Mouse (Mus musculus): ENCODE results near the gene B3galt1. TPM values are rescaled to one million over a fixed set of nuclear protein-coding genes. Genes with fewer than 3 reads are reported as not detected.

B3galt1 gene
- polyA plus RNA-seq, 1 experiment, result not detected

GRCm38 (mm10) chr2:67671721-67672120 lies 106.0 kb downstream of the B3galt1 start:
- Histone ChIP-seq H3K4me1 (no peaks in the 10 kb centered on the region), H3K27me3 (replicated peaks) (no peaks in the 10 kb centered on the region), H3K36me3 (replicated peaks; ENCODE audit: low read length) (no peaks in the 10 kb centered on the region), H3K9me3 (no peaks in the 10 kb centered on the region), H3K4me3 (replicated peaks) (no peak overlapping the region)
- TF ChIP-seq FLI1 (IDR thresholded peaks at IDR 0.05; ENCODE audit: low read length), result no peak
- no peak for TF ChIP-seq GATA1 (IDR thresholded peaks at IDR 0.05; ENCODE audit: borderline replicate concordance, low read length)

GRCm38 (mm10) chr2:67677697-67678096 lies 112.0 kb downstream of the B3galt1 start:
- H3K9me3 ChIP-seq, result no peaks in the 10 kb centered on the region
- no peaks in the 10 kb centered on the region for H3K36me3 ChIP-seq (replicated peaks; ENCODE audit: low read length)
- no peaks in the 10 kb centered on the region for H3K4me1 ChIP-seq
- no peak overlapping the region for H3K4me3 ChIP-seq (replicated peaks)
- no peaks in the 10 kb centered on the region for H3K27me3 ChIP-seq (replicated peaks)
- TF ChIP-seq GATA1 (IDR thresholded peaks at IDR 0.05; ENCODE audit: borderline replicate concordance, low read length), result no peak
- no peak for TF ChIP-seq FLI1 (IDR thresholded peaks at IDR 0.05; ENCODE audit: low read length)

- TF ChIP-seq FLI1 (IDR thresholded peaks at IDR 0.05; ENCODE audit: low read length) (no peak), GATA1 (IDR thresholded peaks at IDR 0.05; ENCODE audit: borderline replicate concordance, low read length) (no peak)
Observed at GRCm38 (mm10) chr2:67724249-67724648, 158.6 kb downstream of the B3galt1 start.

GRCm38 (mm10) chr2:67730771-67731170 lies 165.1 kb downstream of the B3galt1 start:
- no peak overlapping the region for H3K4me3 ChIP-seq (replicated peaks)
- H3K9me3 ChIP-seq, result no peaks in the 10 kb centered on the region
- no peaks in the 10 kb centered on the region for H3K36me3 ChIP-seq (replicated peaks; ENCODE audit: low read length)
- no peaks in the 10 kb centered on the region for H3K4me1 ChIP-seq
- H3K27me3 ChIP-seq (replicated peaks), result no peaks in the 10 kb centered on the region
- no peak for TF ChIP-seq GATA1 (IDR thresholded peaks at IDR 0.05; ENCODE audit: borderline replicate concordance, low read length)
- TF ChIP-seq FLI1 (IDR thresholded peaks at IDR 0.05; ENCODE audit: low read length), result no peak

More at GRCm38 (mm10) chr2:67724249-67724648, 158.6 kb downstream of the B3galt1 start:
- Histone ChIP-seq H3K27me3 (replicated peaks) (no peaks in the 10 kb centered on the region), H3K4me1 (no peaks in the 10 kb centered on the region), H3K4me3 (replicated peaks) (no peak overlapping the region), H3K9me3 (no peaks in the 10 kb centered on the region), H3K36me3 (replicated peaks; ENCODE audit: low read length) (no peaks in the 10 kb centered on the region)

- Histone ChIP-seq H3K9me3 (0 out of 2 replicates have a peak, but pooled peaks cover 3% of the 10 kb centered on the region), H3K27me3 (replicated peaks) (no peaks in the 10 kb centered on the region), H3K4me3 (replicated peaks) (no peak overlapping the region), H3K4me1 (no peaks in the 10 kb centered on the region), H3K36me3 (replicated peaks; ENCODE audit: low read length) (no peaks in the 10 kb centered on the region)
- TF ChIP-seq FLI1 (IDR thresholded peaks at IDR 0.05; ENCODE audit: low read length), result no peak
- no peak for TF ChIP-seq GATA1 (IDR thresholded peaks at IDR 0.05; ENCODE audit: borderline replicate concordance, low read length)
Observed at GRCm38 (mm10) chr2:67751585-67751984, 185.9 kb downstream of the B3galt1 start.

- Histone ChIP-seq H3K4me3 (replicated peaks) (no peak overlapping the region), H3K9me3 (0 out of 2 replicates have a peak, but pooled peaks cover 3% of the 10 kb centered on the region), H3K27me3 (replicated peaks) (no peaks in the 10 kb centered on the region), H3K4me1 (no peaks in the 10 kb centered on the region), H3K36me3 (replicated peaks; ENCODE audit: low read length) (no peaks in the 10 kb centered on the region)
- no peak for TF ChIP-seq FLI1 (IDR thresholded peaks at IDR 0.05; ENCODE audit: low read length)
- TF ChIP-seq GATA1 (IDR thresholded peaks at IDR 0.05; ENCODE audit: borderline replicate concordance, low read length), result no peak
Observed at GRCm38 (mm10) chr2:67756507-67756906, 190.8 kb downstream of the B3galt1 start.

GRCm38 (mm10) chr2:67787536-67787935 lies 221.9 kb downstream of the B3galt1 start:
- H3K36me3 ChIP-seq (replicated peaks; ENCODE audit: low read length), result no peaks in the 10 kb centered on the region
- H3K9me3 ChIP-seq, result peaks cover 7% of the 10 kb centered on the region
- no peak for TF ChIP-seq FLI1 (IDR thresholded peaks at IDR 0.05; ENCODE audit: low read length)
- TF ChIP-seq GATA1 (IDR thresholded peaks at IDR 0.05; ENCODE audit: borderline replicate concordance, low read length), result no peak

GRCm38 (mm10) chr2:67797561-67797960 lies 231.9 kb downstream of the B3galt1 start:
- TF ChIP-seq FLI1 (IDR thresholded peaks at IDR 0.05; ENCODE audit: low read length), result no peak
- TF ChIP-seq GATA1 (IDR thresholded peaks at IDR 0.05; ENCODE audit: borderline replicate concordance, low read length), result no peak
- Histone ChIP-seq H3K4me3 (replicated peaks) (no peak overlapping the region), H3K4me1 (no peaks in the 10 kb centered on the region), H3K27me3 (replicated peaks) (no peaks in the 10 kb centered on the region), H3K36me3 (replicated peaks; ENCODE audit: low read length) (no peaks in the 10 kb centered on the region), H3K9me3 (peaks cover 3% of the 10 kb centered on the region; the same call in 1 of the 2 replicates)

More at GRCm38 (mm10) chr2:67787536-67787935, 221.9 kb downstream of the B3galt1 start:
- no peak overlapping the region for H3K4me3 ChIP-seq (replicated peaks)
- H3K4me1 ChIP-seq, result no peaks in the 10 kb centered on the region
- no peaks in the 10 kb centered on the region for H3K27me3 ChIP-seq (replicated peaks)

- TF ChIP-seq GATA1 (IDR thresholded peaks at IDR 0.05; ENCODE audit: borderline replicate concordance, low read length) (no peak), FLI1 (IDR thresholded peaks at IDR 0.05; ENCODE audit: low read length) (no peak)
- Histone ChIP-seq H3K4me3 (replicated peaks) (no peak overlapping the region), H3K27me3 (replicated peaks) (no peaks in the 10 kb centered on the region)
Observed at GRCm38 (mm10) chr2:67799981-67800380, 234.3 kb downstream of the B3galt1 start.

GRCm38 (mm10) chr2:67816149-67816548 lies 250.5 kb downstream of the B3galt1 start:
- Histone ChIP-seq H3K27me3 (replicated peaks) (no peaks in the 10 kb centered on the region), H3K4me3 (replicated peaks) (no peak overlapping the region), H3K36me3 (replicated peaks; ENCODE audit: low read length) (no peaks in the 10 kb centered on the region), H3K9me3 (no peaks in the 10 kb centered on the region), H3K4me1 (no peaks in the 10 kb centered on the region)
- no peak for TF ChIP-seq FLI1 (IDR thresholded peaks at IDR 0.05; ENCODE audit: low read length)

More at GRCm38 (mm10) chr2:67799981-67800380, 234.3 kb downstream of the B3galt1 start:
- Histone ChIP-seq H3K4me1 (no peaks in the 10 kb centered on the region), H3K9me3 (peaks cover 3% of the 10 kb centered on the region; the same call in 1 of the 2 replicates), H3K36me3 (replicated peaks; ENCODE audit: low read length) (no peaks in the 10 kb centered on the region)

GRCm38 (mm10) chr2:67818014-67818413 lies 252.3 kb downstream of the B3galt1 start:
- no peaks in the 10 kb centered on the region for H3K27me3 ChIP-seq (replicated peaks)
- no peaks in the 10 kb centered on the region for H3K4me1 ChIP-seq
- H3K9me3 ChIP-seq, result no peaks in the 10 kb centered on the region
- H3K4me3 ChIP-seq (replicated peaks), result no peak overlapping the region
- no peaks in the 10 kb centered on the region for H3K36me3 ChIP-seq (replicated peaks; ENCODE audit: low read length)
- TF ChIP-seq FLI1 (IDR thresholded peaks at IDR 0.05; ENCODE audit: low read length), result no peak
- TF ChIP-seq GATA1 (IDR thresholded peaks at IDR 0.05; ENCODE audit: borderline replicate concordance, low read length), result no peak
